1 mouse cellular context compared by ENCODE assay signal in genomic region chr2:130423397-130424125, GRCm38 (mm10).
A peak's percentile ranks its signal among the peaks of the same experiment; 100 is the strongest.
TF ChIP-seq lines count a peak whose summit lies in the region.

No protein-coding gene starts in this region.

TF ChIP-seq in C2C12, 6 proteins besides CTCF, POLR2A, EP300 and RAD21:
- TF ChIP-seq MAX (IDR thresholded peaks at IDR 0.05): peak; percentile 53
- no peak for TF ChIP-seq FOSL1 (IDR thresholded peaks at IDR 0.05; ENCODE audit: insufficient read depth, low read length, poor library complexity, severe bottlenecking)
TF ChIP-seq in C2C12: peak in this region for 1.
